Mouse (Mus musculus): ENCODE data around the gene Cd244a.

The Cd244a gene

GRCm38 (mm10) chr1:171584584-171584983, 25.6 kb downstream of the Cd244a start:
- no peak for DNase-seq

GRCm38 (mm10) chr1:171604686-171605085, 45.7 kb downstream of the Cd244a start:
- DNase-seq, result no peak

- no peak for DNase-seq
These were observed 47.7 kb downstream of the Cd244a start for GRCm38 (mm10) chr1:171606656-171607055.

GRCm38 (mm10) chr1:171607176-171607575, 48.2 kb downstream of the Cd244a start, which contains the start of gene Ly9:
Ly9 (minus strand) TSS chr1:171607410.
- no peak for DNase-seq

DNA sequence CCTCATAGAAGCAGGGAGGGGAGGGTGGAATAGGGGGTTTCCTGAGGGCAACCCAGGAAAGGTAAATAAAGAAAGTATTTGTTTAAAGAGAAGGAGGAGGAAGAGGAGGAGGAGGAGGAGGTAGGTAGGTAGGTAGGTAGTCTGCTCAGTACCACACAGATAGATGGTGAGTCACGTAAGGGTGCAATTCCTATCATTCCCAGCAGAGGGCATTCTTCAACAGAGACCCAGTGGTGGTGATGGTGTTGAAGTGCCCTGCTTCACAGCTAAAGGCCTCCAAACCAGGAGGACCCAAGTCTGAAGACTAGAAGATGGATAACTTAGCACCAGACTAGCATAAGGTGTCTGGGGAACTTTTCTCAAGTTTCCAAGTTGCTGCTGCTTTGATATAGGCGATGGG, 51.0 kb downstream of the Cd244a start:
- DNase-seq, result no peak

DNA sequence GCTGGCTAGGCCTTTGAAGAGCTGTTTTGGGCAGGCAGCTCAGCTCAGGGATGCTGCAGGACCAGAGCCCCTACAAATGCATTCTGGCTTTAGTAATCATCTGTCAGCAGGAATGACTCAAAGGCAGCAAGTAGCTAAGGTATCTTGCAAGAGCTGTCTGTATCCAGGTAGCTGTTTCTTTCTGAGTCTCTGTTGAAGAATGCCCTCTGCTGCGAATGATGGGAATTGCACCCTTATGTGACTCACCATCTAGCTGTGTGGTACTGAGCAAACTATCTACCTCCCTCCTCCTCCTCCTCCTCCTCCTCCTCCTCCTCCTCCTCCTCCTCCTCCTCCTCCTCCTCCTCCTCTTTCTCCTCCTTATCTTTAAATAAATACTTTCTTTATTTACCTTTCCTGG, 51.8 kb downstream of the Cd244a start:
- DNase-seq, result no peak

DNA sequence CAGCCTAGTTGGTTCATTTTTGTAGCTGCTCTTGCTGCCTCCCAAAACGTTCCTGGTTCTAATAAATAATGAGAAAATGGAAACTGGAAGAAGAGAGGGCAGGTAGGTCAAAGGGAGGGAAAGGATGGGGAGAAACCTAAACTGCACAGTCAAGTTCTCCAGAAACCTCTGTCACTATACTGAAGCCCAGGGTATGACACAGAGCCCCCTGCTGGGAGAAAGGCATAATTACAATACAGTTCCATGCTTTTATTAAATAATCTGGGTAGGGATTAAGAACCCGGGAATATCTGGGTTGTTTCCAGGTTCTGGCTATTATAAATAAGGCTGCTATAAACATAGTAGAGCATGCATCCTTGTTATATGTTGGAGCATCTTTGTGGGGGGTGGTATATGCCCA, 55.0 kb downstream of the Cd244a start:
- DNase-seq, result no peak

GRCm38 (mm10) chr1:171616881-171617515, 58.0 kb downstream of the Cd244a start:
- DNase-seq, result peak; percentile 29 to 53

DNA sequence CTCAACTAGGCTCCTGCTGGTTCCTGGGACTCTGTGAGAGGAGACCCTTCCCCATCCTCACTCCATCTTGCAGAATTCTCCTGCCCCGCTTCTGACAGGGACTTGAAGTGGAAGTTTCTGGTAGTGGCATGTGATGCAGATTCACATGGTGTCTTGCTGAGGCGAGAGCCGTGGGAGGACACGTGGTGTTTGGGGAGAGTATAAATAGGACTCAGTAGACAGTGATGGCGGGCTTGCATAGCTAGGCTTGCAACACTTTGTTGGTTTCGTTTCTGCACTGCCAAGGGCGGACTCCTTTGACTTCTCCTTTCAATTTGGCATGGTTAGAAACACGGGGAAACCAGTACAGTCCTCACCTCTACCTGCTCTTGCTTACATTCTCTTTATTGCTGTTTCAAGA, 60.0 kb downstream of the Cd244a start:
- DNase-seq, result no peak

GRCm38 (mm10) chr1:171619645-171620044, 60.7 kb downstream of the Cd244a start:
- DNase-seq, result no peak

GRCm38 (mm10) chr1:171620091-171620490, 61.1 kb downstream of the Cd244a start:
- DNase-seq, result no peak

GRCm38 (mm10) chr1:171627801-171628200, 68.8 kb downstream of the Cd244a start:
- no peak for DNase-seq

- DNase-seq, result no peak
These were observed 70.2 kb downstream of the Cd244a start for GRCm38 (mm10) chr1:171629168-171629567.

- no peak for DNase-seq
These were observed 71.0 kb downstream of the Cd244a start for GRCm38 (mm10) chr1:171630041-171630440.

DNA sequence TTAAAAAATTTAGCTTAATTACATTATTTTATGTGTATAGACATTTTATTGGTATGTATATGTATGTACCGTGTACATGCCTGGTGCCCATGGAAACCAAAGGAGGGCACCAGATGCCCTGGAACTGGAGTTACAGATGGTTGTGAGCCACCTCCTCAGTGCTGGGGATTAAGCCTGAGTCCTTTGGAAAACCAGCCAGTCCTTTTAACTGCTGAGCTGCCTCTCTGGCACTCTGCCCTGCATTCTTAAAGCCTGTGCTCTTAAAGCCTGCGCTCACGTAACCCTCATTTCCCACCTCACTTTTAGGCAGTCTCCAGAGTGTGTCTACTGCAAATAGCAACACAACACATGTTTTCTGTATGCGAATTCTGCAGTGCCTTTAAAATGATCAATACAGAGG, 71.9 kb downstream of the Cd244a start:
- DNase-seq, result no peak

GRCm38 (mm10) chr1:171631447-171631846, 72.5 kb downstream of the Cd244a start:
- DNase-seq, result no peak

- no peak for DNase-seq
These were observed 76.7 kb downstream of the Cd244a start for GRCm38 (mm10) chr1:171635696-171636095.

- no peak for DNase-seq
These were observed 78.1 kb downstream of the Cd244a start for GRCm38 (mm10) chr1:171637101-171637500.

DNA sequence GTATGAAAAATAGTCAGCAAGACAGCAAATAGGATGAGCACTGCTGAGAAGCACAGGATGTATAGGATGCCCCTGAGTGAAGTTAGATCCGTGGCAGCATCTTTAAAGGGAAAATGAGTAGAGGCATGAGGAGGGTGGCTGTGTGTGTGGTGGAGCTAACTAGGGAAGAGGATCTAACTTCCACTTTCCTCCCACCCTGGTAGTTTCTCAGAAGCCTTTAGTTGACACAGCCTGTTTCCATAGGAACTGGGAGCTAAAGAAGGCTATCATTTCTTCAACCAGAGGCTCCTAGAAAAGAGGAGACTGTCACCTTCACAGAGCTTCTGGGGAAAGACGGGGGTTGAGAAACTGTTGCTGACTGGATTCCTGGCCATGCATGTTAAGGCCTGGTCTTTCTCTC, 79.7 kb downstream of the Cd244a start:
- DNase-seq, result no peak

GRCm38 (mm10) chr1:171640796-171641195, 81.8 kb downstream of the Cd244a start:
- DNase-seq, result no peak

DNA sequence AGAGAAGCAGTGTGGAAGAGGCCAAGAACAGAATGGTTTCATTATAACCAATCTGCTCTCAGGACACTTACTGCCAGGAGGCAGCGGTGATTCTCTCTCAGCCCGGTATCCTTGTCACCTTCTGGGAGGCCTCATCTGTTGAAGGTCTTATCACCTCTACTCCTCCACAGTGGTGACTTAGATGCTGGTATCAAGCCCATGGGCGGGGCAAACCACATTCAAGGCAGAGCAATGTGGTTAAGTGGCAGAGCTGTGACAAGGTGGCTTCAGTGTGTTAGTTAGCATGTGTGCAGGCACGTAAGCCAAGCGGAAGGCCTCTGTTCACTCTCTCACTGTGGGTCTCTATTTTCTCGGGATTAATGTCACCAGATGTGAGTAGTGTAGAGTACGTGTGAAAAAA, 84.6 kb downstream of the Cd244a start:
- no peak for DNase-seq

DNA sequence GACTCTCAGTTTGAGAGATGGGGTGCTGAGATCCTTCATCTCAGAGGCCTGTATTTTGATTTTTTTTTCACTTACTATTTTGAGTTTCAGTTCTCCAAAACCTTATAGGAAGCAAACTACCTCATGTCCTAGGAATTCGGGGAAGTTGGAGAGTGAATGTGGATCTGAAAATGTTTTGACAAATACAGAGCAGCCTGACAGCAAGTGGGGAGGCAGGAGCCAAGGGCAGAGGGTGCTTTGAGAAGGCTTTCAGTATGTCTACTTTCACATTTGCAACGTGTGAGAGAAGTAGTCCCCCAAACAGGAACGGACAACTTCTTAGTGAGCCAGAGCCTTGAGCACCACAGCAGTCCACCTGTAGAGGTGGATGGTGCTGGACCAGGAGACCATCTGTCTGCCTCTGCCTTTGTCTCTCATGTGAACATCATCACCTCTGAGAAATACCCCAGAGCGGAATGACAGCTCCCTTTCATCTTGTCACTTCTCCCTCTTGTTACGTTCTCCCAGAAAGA, 87.5 kb downstream of the Cd244a start:
- no peak for DNase-seq

DNA sequence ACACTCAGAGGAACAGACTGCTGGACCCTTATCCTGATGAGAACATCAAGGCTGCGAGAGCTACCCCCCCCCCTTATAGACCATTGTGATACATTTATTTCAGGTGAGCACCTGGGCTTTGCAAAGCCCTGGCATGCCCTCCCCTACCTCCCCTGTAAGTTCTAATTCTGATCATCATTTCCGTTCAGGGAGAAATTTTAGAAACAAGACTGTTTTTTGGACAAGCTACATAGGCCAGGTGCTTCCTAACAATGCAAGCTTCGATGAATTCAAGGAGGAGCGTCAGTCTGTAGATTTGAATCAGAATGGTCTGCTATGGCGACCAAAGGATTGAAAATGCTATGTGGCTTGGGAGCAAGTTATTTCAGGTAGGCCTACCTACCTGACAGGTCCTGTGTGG, 88.7 kb downstream of the Cd244a start:
- DNase-seq, result no peak

DNA sequence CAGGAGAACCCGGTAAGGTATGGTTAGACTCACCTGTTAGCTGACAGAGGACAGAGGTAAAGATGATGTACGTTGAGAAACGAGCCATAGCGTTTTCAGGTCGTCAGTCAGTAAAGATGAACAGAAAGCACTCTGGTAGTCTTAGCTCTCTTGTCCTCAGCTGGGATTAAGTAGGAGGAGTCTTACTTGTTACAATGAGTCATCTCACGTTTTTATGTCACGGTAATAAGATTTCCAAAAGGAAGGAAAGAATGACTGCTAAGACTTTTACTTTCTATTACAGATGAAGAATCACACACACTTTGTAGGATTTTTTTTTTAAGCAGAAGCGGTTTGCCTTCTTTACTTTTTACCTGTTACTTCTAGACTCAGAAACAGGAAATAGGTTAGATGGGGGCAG, 89.8 kb downstream of the Cd244a start:
- DNase-seq, result no peak

GRCm38 (mm10) chr1:171652734-171653133, 93.7 kb downstream of the Cd244a start, which contains the start of gene Slamf7:
Slamf7 (minus strand) TSS chr1:171653035.
- no peak for DNase-seq
